Mouse (Mus musculus) adrenal gland, postnatal 36 days (tissue): Measurements from ENCODE around the gene Fcer1g. TPM values are rescaled to one million over a fixed set of nuclear protein-coding genes. Genes with fewer than 3 reads are reported as not detected.
"Not testable (repeated sequence)": the region's sequence is repeated elsewhere in the genome, so short reads cannot be mapped to it uniquely, and the experiment has no call there.

Source experiments
- DNase-seq, 2 experiments: peaks; one replicate each; pipeline ENCODE4 v3.0.0; 2021; ENCODE audit warnings: mixed read lengths in 1 of 2
- total RNA-seq, 2 experiments: library from RNA; stranded (reverse); gene quantifications; 2 replicates each; pipeline ENCODE4 v1.2.3; 2021

The Fcer1g gene
- total RNA-seq, 2 experiments from 2014 or later = 15.2 to 20.4 TPM

DNA sequence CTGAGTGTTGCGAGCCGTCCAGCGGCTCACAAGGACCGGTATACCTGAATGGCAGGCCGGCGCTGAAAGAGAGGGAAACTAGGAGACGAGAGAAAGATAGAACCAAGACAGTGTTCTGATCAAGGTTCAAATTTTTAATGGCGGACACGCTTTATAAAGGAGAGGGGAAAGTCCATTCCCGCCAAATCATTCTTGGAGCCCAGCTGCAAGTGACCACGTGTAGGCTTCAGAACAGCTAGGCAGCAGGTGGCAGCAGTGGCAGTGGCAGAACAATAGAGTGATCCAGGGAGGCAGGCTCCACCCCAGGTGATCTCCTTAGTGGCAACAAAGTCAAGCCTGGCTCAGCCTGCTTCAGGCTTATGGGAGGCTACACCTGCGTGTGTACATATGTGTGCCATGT lies 7.8 kb upstream of the Fcer1g start:
- DNase-seq = not testable (repeated sequence)

DNA sequence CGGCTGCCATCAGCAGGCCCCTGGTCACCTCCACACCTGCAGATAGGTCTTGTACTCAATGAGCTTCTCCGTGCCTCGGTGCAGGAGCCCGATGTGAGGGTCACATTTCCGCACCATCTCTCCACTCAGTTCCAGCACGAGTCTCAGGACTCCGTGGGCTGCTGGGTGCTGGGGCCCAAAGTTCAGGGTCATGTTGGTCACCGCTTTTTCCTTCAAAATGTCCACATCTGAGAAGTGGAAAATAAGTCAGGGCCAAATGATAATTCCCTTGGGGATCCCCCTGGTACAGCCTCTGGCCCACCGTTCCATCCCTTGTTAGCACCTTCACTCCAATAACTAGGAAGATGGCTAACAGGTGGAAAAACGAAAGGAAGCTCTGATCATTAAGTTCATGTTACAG lies 6.7 kb upstream of the Fcer1g start:
- peak; percentile 46 to 64 for DNase-seq

DNA sequence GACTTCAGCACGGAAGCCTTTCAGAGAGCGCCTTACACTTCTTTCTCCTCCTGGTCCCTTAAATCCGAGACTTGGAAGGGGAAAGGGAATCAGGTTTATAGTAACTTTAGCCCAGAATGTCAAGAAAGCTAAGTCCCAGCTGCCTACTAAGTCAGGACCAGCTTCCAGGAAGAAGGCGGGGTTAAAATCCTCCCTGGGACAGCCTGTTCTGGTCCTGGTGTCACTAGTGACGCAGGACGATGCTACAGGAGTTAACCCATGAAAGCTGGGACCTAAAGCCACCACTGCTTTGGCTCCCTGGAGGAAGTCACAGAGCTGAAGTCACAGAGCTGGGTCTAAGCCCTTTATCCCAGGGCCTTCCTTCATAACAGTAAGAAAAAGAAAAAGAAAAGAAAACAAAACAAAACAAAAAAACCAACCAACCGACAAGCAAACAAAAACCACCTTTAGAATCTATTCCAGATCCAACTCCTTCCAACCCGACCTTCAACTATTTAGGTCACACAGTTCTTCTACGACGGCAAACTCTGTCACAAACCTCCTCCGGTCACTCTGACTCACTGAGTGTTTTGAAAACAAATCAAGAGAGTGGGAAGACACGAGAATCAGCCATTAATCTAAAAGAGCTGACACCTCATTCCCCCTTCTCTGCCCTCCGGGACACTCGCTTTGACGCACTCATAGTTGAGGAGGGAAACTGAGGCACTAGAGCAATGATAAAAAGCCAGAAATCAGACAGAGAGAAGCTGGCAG lies 6.0 kb upstream of the Fcer1g start:
- DNase-seq = peak; percentile 74

DNA sequence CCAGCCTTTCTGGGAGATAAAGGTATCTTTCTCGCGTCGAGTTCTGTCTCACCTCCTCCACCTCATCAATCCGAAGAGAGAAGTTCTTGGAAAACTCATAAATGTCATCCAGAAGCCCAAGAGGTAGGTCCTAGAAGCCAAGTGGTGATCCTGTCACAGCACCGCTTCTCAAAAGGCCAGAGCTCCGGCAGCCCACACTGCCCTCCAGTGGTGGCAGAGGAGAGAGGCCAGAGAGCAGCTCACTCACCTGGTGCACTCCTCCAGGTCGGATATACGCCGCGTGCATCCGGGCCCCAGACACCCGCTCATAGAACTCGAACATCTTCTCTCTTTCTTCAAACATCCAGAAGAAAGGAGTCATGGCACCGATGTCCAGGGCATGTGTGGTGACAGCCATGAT lies 4.3 kb upstream of the Fcer1g start:
- peak; percentile 80 to 85 for DNase-seq

DNA sequence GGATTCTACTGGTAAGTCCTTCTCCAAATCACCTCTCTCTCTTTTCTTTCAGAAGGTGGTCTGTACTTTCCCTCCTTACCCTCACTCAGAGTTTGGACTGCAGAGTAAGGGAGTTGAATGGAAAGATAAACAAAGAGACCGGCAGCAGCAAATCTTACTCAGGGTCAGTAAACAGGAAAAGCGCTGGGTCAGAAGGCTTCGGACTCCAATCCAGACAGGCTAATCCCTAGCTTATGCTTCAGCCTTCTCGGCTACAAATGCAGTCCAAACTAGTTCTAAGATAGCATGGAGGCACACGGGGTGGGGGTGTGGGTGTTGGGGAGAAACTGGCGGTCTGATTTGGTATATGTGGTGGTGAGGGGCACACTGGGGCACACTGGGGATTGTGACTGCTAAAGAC lies 3.3 kb upstream of the Fcer1g start:
- DNase-seq = no peak

DNA sequence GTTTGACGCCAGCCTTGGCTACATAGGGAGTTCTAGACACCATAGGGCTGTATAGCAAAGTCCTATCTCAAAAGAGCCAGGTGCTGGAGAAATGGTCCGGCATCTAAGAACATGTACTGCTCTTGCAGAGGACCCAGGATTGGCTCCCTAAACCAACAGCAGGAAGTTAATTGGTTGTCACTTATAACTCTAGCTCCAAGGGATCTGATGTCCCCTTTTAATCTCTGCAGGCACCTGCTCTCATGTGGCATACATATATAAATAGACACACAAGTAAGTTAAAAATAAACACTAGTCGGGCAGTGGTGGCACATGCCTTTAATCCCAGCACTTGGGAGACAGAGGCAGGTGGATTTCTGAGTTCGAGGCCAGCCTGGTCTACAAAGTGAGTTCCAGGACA lies 1.6 kb upstream of the Fcer1g start:
- no peak for DNase-seq

- no peak for DNase-seq
Observed at GRCm38 (mm10) chr1:171234538-171234937, 373 bp upstream of the Fcer1g start.

DNA sequence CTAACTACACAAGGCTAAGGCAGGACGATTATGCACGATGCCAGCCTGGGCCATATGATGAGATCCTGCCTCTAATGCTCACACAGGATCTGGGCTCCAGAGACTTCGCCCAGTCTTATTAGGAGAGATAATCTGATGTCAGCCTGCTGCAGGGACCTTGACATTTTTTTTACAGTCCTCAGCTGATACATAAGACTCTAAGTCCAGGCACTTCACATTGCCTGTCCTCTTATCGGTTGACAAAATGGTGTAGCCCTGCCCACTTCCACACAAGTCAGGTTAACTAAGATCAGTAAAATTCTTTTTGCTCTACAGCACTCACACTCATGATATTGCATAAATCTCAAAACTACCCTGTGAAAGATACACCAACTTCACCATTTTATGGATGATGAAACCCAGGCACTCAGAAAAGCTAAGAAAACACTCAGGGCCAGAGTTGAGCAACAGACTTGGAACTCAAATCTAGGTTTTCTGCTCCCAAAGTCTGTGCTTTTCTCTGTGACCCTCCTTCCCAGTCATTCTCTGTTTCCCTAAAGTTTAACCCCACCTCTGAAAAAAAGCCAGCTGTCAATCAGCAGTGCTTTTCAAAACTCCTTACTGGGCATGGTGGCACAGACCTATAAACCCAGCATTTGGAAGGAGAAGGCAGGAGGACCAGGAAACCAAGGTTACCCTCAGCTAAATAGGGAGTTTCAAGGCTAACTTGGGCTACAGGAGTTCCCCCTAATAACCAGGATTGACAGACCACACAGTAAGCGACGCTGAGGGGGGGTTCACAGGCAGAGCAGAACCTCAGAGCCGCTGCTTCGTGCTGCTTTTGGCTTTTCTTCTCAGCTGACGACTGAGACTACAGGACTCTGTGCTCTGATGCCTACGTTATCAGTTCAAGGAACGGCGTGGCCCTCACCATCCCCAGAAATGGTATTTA lies 1.1 kb downstream of the Fcer1g start:
- peak in 1 of 2 experiments; percentile 38 for DNase-seq

DNA sequence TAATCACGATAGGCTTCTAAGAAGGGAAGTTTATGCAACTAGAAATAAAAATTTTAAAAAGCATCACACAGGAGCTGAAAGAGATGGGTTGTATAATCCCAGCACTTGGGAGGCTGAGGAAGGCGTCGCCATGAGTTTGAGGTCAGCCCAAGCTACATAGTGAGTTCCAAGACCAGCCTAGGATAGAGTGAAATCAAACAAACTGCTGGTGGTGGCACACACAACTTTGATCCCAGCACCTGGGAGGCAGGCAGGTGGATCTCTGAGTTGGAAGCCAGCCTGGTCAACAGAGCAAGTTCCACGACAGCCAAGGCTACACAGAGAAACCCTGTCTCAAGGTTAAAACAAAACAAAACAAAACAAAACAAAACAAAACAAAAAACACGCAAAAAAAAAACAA lies 1.8 kb downstream of the Fcer1g start:
- no peak for DNase-seq

- no peak for DNase-seq
Observed at GRCm38 (mm10) chr1:171231844-171232243, 2.3 kb downstream of the Fcer1g start.

- no peak for DNase-seq
Observed at GRCm38 (mm10) chr1:171230215-171230614, 4.0 kb downstream of the Fcer1g start.

- DNase-seq = no peak
Observed at GRCm38 (mm10) chr1:171229750-171230149, 4.4 kb downstream of the Fcer1g start.

DNA sequence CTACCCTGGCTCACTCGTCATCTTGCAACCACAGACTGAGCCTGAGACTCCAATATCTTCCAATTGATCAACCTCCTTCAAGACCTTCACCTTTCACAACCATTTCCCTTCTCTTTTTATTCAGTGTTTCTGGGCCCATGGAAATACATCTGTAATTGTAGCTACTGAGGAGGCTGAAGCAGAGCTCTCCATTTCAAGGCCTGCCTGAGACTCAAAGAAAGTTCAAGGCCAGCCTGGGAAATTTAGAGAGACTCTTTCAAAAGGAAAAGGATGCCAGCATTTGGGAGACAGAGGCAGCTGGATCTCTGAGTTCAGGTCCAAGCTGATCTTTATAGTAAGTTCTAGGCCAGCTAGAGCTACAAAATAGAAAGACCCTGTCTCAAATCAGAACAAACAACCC lies 6.3 kb downstream of the Fcer1g start:
- peak in 1 of 2 experiments; percentile 28 for DNase-seq

DNA sequence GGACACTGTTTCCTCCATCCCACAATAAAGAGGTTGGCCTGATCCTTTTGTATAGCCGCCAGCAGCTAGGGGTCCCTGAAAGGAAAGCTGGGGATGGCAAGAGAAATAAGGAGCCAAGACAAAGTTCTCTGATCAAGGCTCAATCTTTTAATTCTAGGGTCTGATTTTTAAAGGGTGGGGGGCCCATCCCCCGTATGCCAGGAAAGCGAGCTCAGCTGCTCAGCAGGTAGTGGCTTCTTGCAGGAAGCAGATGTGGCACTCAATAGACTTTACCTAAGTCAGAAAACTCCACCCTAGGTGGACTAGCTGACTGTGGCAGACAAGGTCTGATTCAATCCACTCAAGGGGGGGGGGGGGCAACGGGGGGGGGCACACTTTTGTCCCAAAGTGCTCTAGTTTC lies 7.4 kb downstream of the Fcer1g start:
- no peak for DNase-seq

DNA sequence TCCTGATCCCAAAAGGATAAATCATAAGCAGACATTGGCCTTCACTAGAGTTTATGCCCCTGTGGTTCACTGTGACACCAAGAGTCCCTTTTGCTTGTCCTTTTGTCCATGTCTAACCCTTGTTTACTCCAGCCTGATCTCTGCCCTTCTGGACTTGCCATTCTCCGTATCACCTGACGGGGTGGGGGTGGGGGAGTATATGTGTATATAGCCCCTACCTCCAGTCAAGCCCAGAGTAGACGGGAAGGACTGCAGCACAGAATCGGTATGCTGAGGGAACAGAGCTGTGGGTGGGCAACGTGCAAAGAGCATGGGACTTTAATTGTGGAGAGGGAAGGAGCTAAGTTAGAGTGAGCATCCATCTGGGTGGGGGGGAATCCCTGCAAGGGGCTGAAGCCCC lies 9.3 kb downstream of the Fcer1g start, which contains the start of gene Apoa2:
TSS of gene Apoa2 (plus strand) at position 198 of the 400 bp plus-strand sequence.
- DNase-seq = no peak

DNA sequence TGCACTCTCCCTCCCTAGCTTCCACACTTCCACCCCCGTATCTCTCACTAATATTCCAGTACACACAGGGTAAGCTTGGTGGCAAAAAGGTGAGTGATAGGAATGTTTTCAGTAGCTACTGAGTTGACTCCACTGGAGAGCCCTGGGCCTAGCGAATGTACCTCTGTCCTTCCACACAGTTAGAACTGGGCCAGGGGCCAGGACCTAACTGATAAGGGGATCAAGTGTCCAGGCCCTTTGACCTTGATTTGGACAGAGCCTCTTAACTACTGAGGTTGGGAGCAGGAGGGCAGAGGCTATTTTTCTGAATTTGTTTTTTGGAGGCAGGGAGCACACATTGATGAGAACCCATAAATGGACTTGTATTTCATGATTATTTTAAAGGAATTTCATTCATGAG lies 10.4 kb downstream of the Fcer1g start:
- DNase-seq = peak; percentile 76 to 80

DNA sequence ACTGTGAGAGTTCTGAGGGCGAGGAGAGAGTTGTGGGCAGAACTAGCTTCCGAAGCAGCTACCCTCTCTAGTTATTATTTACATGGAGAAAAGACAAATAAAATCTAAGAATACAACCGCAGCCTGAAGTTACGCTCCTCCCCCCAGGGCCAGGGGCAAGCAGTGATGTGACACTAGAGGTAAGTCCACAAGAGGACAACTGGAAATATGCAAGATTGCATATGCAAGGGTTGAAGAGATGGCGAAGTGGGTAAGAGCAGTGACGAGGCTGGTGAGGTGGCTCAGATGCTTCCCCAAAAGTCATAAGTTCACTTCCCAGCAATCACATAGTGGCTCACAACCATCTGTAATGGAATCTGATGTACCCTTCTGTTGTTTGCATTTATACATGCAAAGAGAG lies 11.0 kb downstream of the Fcer1g start:
- no peak for DNase-seq

GRCm38 (mm10) chr1:171222238-171223155 lies 11.7 kb downstream of the Fcer1g start, which contains the start of gene Tomm40l:
Gene Tomm40l, minus strand, starts transcription at chr1:171222514.
- peak; percentile 91 to 93 for DNase-seq

DNA sequence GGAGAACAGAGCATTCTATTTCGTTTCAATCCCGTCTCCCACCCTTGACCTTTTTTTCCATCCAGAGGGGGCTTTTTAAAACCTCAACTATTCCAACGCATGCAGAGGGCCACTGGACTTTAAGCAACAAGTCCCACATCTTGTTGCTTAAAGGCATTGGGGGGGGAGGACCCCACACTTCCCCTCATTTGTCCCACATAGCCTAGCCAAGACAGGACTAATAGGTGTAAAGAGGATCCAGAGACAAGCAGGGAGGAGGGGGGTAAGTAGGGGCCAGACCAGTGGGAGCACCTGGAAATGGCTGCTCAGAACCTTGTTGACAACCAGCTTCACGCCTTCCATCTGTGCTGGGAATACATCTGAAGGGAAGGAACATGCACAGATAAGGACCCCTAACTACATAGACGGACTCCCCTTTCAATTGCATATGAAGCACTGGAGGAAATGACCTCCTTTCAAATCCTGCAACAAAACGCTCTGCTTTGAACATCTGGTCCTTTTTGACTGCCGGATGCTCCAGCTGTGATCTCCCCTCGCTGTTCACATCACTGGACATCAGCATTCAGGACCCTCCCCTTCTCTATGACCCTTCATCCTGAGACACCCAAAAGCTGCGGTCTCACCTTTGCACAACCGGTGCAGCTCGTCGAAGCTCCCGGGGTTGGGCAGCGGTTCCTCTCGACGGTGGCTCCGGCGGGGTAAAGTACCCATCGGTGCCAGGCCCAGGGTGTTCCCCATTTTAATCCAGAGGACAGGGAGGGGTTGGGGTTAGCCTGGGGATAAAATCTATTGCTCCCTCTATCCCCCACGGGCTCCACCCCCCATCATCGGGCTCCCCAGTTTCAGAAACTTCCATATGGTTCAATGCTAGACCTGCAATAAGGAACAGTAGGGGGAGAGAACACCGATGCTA lies 12.6 kb downstream of the Fcer1g start:
- peak; percentile 27 to 35 for DNase-seq

DNA sequence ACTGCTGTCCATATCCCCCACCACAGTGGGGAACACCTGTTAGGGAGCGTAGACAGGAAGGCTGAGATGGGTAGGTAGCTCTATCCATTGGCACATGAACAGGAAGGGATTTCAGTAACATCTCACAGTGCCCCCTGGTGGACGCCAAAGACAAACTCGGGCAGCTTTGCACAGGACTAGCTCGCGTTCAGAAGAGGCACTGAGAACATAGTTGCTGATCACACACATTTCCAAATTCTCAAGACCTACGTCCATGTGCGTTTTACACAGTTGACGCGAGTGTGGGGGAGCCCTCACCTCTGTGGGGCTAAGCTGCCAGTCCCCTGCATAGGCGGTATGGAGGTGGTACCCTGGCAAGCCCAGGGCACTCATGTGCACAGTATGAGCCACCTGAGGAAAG lies 13.3 kb downstream of the Fcer1g start:
- DNase-seq = peak; percentile 88 to 92
